Mouse (Mus musculus): Measurements from ENCODE around the gene Coro6.

GRCm38 (mm10) chr11:77471407-77471806 is 9.2 kb downstream of the Coro6 start:
- TF ChIP-seq CTCF (IDR thresholded peaks at IDR 0.05; ENCODE audit: low read depth, low read length) (no peak), POLR2A (IDR thresholded peaks at IDR 0.05; ENCODE audit: borderline replicate concordance, low read depth, low read length) (no peak)
